Mouse (Mus musculus) layer of hippocampus, postnatal 25 days (tissue): ENCODE measurements around the gene Pim1. TPM values are rescaled to one million over a fixed set of nuclear protein-coding genes. Genes with fewer than 3 reads are reported as not detected.
"Not testable (repeated sequence)": the region's sequence is repeated elsewhere in the genome, so short reads cannot be mapped to it uniquely, and the experiment has no call there.

Source experiments
- DNase-seq, 2 experiments: peaks; one replicate each; pipeline ENCODE4 v3.0.0; 2022; ENCODE audit warnings: mixed read lengths in 2 of 2, low spot score in 1 of 2; ENCODE audit errors: extremely low spot score in 1 of 2
- total RNA-seq, 2 experiments: library from RNA; stranded (reverse); gene quantifications; 2 replicates each; pipeline ENCODE4 v1.2.3; 2021

The Pim1 gene
- total RNA-seq, 2 experiments from 2014 or later = 2.7 to 3.7 TPM

- DNase-seq = peak; percentile 33 to 47
Measured at GRCm38 (mm10) chr17:29492269-29493191, 2.0 kb downstream of the Pim1 start.

- no peak for DNase-seq
Measured at GRCm38 (mm10) chr17:29493461-29493980, 3.0 kb downstream of the Pim1 start.

- no peak for DNase-seq
Measured at GRCm38 (mm10) chr17:29494062-29494731, 3.6 kb downstream of the Pim1 start.

GRCm38 (mm10) chr17:29494732-29495076, 4.2 kb downstream of the Pim1 start:
- no peak for DNase-seq

- DNase-seq = no peak
Measured at GRCm38 (mm10) chr17:29496211-29497070, 5.9 kb downstream of the Pim1 start.

GRCm38 (mm10) chr17:29497071-29497354, 6.5 kb downstream of the Pim1 start:
- no peak for DNase-seq

- DNase-seq = not testable (repeated sequence)
Measured at GRCm38 (mm10) chr17:29497481-29497880, 6.9 kb downstream of the Pim1 start.

GRCm38 (mm10) chr17:29498028-29498427, 7.5 kb downstream of the Pim1 start:
- no peak for DNase-seq

GRCm38 (mm10) chr17:29498952-29499351, 8.4 kb downstream of the Pim1 start:
- DNase-seq = not testable (repeated sequence)

GRCm38 (mm10) chr17:29499511-29499910, 9.0 kb downstream of the Pim1 start:
- no peak for DNase-seq

- DNase-seq = no peak
Measured at GRCm38 (mm10) chr17:29500243-29500740, 9.7 kb downstream of the Pim1 start.

- no peak for DNase-seq
Measured at GRCm38 (mm10) chr17:29500802-29501469, 10.4 kb downstream of the Pim1 start.

GRCm38 (mm10) chr17:29502005-29502668, 11.6 kb downstream of the Pim1 start:
- no peak for DNase-seq

- no peak for DNase-seq
Measured at GRCm38 (mm10) chr17:29502669-29503665, 12.4 kb downstream of the Pim1 start.

- DNase-seq = no peak
Measured at GRCm38 (mm10) chr17:29503700-29504099, 13.1 kb downstream of the Pim1 start.

- no peak for DNase-seq
Measured at GRCm38 (mm10) chr17:29508927-29509608, 18.5 kb downstream of the Pim1 start.

- no peak for DNase-seq
Measured at GRCm38 (mm10) chr17:29510691-29511090, 20.1 kb downstream of the Pim1 start.
